Mouse (Mus musculus) ES-Bruce4 (cell line): ENCODE results near the gene Lsr. TPM values are rescaled to one million over a fixed set of nuclear protein-coding genes. Genes with fewer than 3 reads are reported as not detected.

Source experiments
- H3K27ac ChIP-seq: 2 replicates; pipeline ENCODE4 v1.5.1; 2012; ENCODE audit warnings: low read length, inconsistent platforms; ENCODE audit not compliant: insufficient read depth
- H3K27me3 ChIP-seq: 2 replicates; pipeline ENCODE4 v1.6.1; 2012; ENCODE audit warnings: mild to moderate bottlenecking, low read length, inconsistent platforms; ENCODE audit not compliant: control insufficient read depth, poor library complexity, insufficient read depth, severe bottlenecking
- H3K36me3 ChIP-seq: 2 replicates; pipeline ENCODE4 v1.6.1; 2012; ENCODE audit warnings: inconsistent platforms, mild to moderate bottlenecking, low read length, moderate library complexity; ENCODE audit not compliant: control insufficient read depth, poor library complexity, insufficient read depth, severe bottlenecking
- H3K4me1 ChIP-seq: one replicate; pipeline ENCODE4 v1.8.1; 2011; ENCODE audit warnings: low read length; ENCODE audit not compliant: control insufficient read depth, insufficient read depth
- H3K4me3 ChIP-seq: 2 replicates; pipeline ENCODE4 v1.5.1; 2011; ENCODE audit warnings: low read depth, mild to moderate bottlenecking, low read length
- H3K9ac ChIP-seq: 2 replicates; pipeline ENCODE4 v1.6.1; 2012; ENCODE audit warnings: low read depth, mild to moderate bottlenecking, inconsistent platforms; ENCODE audit not compliant: poor library complexity, severe bottlenecking
- H3K9me3 ChIP-seq: replicated peaks from 2 replicates; pipeline ENCODE4 v1.6.1; 2012; ENCODE audit warnings: mild to moderate bottlenecking, low read length, inconsistent platforms; ENCODE audit not compliant: control insufficient read depth, poor library complexity, insufficient read depth, severe bottlenecking
- CTCF ChIP-seq: IDR thresholded peaks from one replicate; pipeline ENCODE4 v1.8.1; 2011; ENCODE audit warnings: low read depth, low read length
- EP300 ChIP-seq: IDR thresholded peaks from 2 replicates; pipeline ENCODE4 v1.6.1; 2011; ENCODE audit warnings: low read depth, low read length; ENCODE audit not compliant: insufficient read depth
- POLR2A ChIP-seq: IDR thresholded peaks from one replicate; pipeline ENCODE4 v1.8.1; 2011; ENCODE audit warnings: low read length; ENCODE audit not compliant: insufficient read depth
- polyA plus RNA-seq: library from polyadenylated mRNA; stranded (reverse); fragments of >200 nt; gene quantifications from 2 replicates; pipeline ENCODE4 v1.2.4, GENCODE M21; 2011; ENCODE audit warnings: low read depth; ENCODE audit not compliant: missing spikeins, insufficient read depth, insufficient read length

The Lsr gene
- polyA plus RNA-seq, 1 experiment, result 39.1 TPM

DNA sequence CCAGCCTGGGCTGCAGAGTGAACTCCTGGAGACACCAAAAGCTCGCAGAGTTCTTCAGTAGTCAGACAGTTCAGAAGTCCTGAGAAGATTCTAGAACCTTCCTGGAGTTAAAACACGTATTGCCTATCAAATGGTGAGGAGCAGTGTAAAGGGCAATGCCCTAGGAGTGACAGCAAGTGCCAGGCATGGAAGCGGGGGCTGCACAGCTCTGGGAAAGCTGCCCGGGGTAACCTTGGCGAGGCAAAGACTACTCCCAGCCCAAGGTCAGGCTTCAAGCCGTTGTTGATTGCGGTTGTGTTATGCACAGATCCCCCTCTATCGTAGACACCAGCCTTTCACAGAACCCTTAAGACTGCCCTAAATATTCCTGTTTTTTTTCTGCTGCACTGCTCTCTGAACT is 4.7 kb downstream of the Lsr start:
- Histone ChIP-seq H3K27ac (no peak overlapping the region), H3K36me3 (no peaks in the 10 kb centered on the region; the same call in 1 of the 2 replicates), H3K4me1 (peaks cover 3% of the 10 kb centered on the region), H3K27me3 (no peaks in the 10 kb centered on the region), H3K9ac (no peak overlapping the region), H3K9me3 (no peaks in the 10 kb centered on the region), H3K4me3 (no peak overlapping the region)
- TF ChIP-seq POLR2A, result no peak
- no peak for TF ChIP-seq EP300
- no peak for TF ChIP-seq CTCF

DNA sequence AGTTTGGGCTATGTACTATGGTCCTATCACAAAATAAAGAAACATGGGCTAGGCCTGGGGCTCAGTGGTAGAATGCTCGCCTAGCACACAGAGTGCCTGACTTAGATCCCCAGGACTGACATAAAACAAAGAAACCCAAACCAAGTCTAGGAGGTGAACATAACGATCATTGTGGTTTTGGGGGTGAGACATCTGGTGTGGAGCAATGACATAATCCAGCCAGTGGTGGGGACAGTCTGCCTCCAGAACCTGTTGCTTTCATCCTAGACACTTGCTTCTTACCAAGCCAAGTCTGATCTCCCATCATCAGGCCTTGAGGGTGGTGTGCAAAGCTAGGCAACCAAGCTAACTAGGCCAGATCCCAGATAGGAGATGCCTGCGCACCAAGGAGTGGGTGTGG is 6.6 kb downstream of the Lsr start:
- Histone ChIP-seq H3K9me3 (no peaks in the 10 kb centered on the region), H3K4me1 (peaks cover 3% of the 10 kb centered on the region), H3K36me3 (peaks cover 10% of the 10 kb centered on the region; the same call in 1 of the 2 replicates), H3K27ac (no peak overlapping the region), H3K4me3 (no peak overlapping the region), H3K9ac (no peak overlapping the region), H3K27me3 (no peaks in the 10 kb centered on the region)
- no peak for TF ChIP-seq EP300
- TF ChIP-seq CTCF, result no peak
- no peak for TF ChIP-seq POLR2A

DNA sequence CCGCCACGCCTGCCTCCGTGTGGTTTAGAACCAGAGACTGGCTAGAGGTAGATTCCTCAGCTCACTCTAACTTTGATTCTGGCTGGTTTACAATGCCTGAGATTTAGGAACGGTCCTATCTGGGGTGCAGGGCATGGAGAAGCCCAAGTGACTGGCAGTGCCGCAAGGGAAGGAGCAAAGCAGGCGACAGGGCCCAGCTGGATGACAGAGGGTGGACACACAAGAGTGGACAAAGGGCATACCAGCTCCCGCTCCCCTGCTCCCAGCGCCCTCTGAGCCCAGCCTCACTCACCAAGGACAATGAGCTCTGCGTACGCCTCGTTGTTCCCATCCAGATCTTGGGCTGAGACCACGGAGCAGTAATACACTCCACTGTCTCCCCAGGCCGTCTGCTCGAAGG is 7.6 kb downstream of the Lsr start:
- Histone ChIP-seq H3K4me1 (peaks cover 3% of the 10 kb centered on the region), H3K27ac (no peak overlapping the region), H3K9me3 (no peaks in the 10 kb centered on the region), H3K9ac (no peak overlapping the region), H3K27me3 (no peaks in the 10 kb centered on the region), H3K4me3 (no peak overlapping the region), H3K36me3 (peaks cover 12% of the 10 kb centered on the region; the same call in 1 of the 2 replicates)
- TF ChIP-seq POLR2A (no peak), EP300 (no peak), CTCF (no peak)

DNA sequence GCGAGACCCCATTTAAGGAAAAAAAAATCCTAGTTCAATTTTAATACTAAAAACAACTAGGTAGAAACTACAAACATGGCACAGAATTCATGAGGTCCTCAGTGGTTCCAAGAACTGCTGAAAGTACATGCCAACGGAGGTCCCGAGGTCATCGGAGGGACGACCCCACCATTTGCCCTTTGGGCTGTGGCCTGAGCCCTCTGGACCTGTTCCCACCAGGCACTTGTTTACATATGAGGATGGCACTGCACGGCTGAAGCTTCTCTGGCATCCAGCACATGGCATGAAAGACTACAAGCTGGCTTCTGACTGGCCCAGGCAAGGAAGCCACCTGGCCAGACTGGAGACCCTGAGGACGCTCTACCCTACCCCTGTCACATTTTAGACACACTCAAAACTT is 8.9 kb downstream of the Lsr start:
- H3K4me3 ChIP-seq, result no peak overlapping the region
- H3K9ac ChIP-seq, result no peak overlapping the region
- TF ChIP-seq CTCF (no peak), EP300 (no peak), POLR2A (no peak)
- H3K27ac ChIP-seq, result no peak overlapping the region
- H3K4me1 ChIP-seq, result peaks cover 8% of the 10 kb centered on the region
- peaks cover 21% of the 10 kb centered on the region; the same call in 1 of the 2 replicates for H3K36me3 ChIP-seq
- H3K27me3 ChIP-seq, result no peaks in the 10 kb centered on the region
- no peaks in the 10 kb centered on the region for H3K9me3 ChIP-seq

DNA sequence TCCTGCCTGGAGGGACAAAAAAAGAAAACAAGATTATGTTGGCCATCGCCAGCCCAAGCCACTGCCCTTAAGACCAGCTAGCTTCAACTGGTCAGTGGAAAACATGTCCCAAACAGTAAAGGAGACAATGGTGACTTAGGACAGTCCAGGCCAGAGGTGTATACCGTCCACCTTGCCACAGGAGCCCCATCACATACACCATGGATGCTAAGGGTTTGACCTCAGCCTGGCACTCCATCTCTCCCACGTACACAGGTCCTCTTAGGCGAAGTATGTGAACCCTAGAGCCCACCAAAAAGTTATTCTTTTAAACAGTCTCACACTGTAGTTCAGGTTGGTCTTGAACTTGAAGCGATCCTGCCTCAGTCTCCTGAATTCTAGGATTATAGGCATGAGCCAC is 10.4 kb downstream of the Lsr start:
- H3K36me3 ChIP-seq, result peaks cover 21% of the 10 kb centered on the region; the same call in 1 of the 2 replicates
- H3K9ac ChIP-seq, result no peak overlapping the region
- no peak overlapping the region for H3K4me3 ChIP-seq
- no peak overlapping the region for H3K27ac ChIP-seq
- H3K4me1 ChIP-seq, result peaks cover 12% of the 10 kb centered on the region
- no peaks in the 10 kb centered on the region for H3K27me3 ChIP-seq
- no peak for TF ChIP-seq CTCF
- no peak for TF ChIP-seq EP300
- TF ChIP-seq POLR2A, result no peak
- H3K9me3 ChIP-seq, result no peaks in the 10 kb centered on the region

DNA sequence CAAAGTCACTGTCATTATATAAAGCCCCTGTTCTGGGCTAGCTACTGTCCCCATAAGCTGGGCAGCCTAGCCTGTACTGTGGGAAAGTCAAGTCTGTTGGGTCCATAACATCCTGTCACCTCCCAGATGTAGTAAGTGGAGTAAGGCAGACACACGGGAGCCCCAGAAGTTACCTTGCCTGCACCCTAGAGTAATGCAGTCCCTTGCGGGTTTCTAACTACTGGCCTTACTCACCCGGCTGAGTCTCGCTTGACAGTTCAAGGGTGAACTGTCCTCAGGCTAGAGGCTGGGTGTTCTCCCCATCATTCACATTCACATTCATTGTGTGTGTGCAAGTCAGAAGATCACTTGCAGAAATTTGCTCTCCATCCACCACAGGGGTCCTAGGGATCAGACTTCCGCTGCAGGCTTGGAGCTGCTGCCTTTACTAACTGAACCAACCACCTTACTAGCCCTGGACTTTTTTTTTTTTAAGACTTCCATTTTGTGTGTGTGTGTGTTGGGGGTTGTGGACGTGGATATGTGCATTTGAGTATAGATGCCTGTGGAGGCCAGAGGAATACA is 13.4 kb downstream of the Lsr start:
- Histone ChIP-seq H3K36me3 (peaks cover 21% of the 10 kb centered on the region; the same call in 1 of the 2 replicates), H3K9ac (no peak overlapping the region), H3K27ac (no peak overlapping the region), H3K4me1 (peaks cover 9% of the 10 kb centered on the region), H3K9me3 (no peaks in the 10 kb centered on the region), H3K27me3 (no peaks in the 10 kb centered on the region), H3K4me3 (no peak overlapping the region)
- TF ChIP-seq POLR2A, result no peak
- TF ChIP-seq CTCF, result no peak
- TF ChIP-seq EP300, result no peak
